Mouse (Mus musculus): ENCODE results near the gene Susd5.

DNA sequence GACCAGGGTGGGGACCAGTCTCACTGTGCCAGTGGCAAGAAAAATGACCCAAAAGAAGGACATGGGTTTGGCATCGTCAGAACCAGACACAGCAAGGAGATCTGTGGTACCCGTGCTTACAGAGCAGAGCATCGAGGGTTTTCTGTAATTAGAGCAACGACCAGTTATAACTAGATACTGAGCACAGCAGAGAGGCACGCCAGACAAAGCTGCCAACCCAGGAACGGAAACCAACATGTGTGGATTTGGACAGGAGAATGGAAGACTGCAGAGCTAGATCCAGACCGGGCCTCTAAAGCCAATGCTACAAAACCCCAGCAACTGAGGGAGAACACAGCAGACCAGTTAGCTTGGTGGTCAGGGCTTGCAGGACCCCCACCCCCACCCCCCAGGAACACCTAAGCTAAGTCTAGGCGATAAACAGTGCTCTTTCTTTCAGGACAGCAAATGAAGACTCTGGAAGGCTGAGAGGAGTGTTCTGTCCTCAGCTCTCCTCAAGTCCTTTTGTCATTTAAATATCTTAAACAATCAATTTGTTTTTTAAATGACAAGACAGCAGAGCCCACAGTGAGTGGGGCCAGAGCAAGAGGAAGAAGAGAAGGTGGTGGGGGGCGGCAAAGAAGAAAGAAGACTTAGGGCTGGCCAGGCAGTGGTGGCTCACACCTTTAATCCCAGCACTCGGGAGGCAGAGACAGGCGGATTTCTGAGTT, 30.3 kb downstream of the Susd5 start:
- TF ChIP-seq POLR2A (IDR thresholded peaks at IDR 0.05; ENCODE audit: borderline replicate concordance, control insufficient read depth, low read depth, low read length) (no peak), CTCF (IDR thresholded peaks at IDR 0.05; ENCODE audit: control insufficient read depth, insufficient read depth, low read length) (no peak)

Measured in bone marrow, adult 2 months (tissue).